Mouse (Mus musculus): Measurements from ENCODE around the gene Gm12569. TPM values are rescaled to one million over a fixed set of nuclear protein-coding genes. Genes with fewer than 3 reads are reported as not detected.
A peak's percentile ranks its signal among the peaks of the same experiment; 100 is the strongest.

Gm12569 gene
- polyA plus RNA-seq, 1 experiment from 2014 or later: not detected

DNA sequence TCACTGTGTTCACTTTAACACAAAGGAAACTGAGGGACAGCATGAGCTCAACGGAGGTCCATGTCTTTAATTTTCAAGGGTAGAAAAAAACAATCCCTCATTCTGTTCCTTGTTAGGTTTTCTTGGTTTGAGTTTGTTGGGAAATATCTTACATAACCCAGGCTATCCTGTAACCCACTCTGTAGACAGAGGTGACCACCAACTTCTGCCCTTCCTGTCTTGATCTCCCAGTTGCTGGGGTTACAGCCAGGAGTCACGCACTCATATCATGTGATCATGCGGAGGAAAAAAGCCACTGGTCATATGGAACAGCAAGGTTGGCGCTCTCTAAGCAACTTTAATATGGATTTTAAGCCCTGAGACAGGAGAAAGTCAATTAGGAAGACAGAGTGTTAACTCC is 36.7 kb downstream of the Gm12569 start:
- Histone ChIP-seq H3K27ac (ENCODE audit: low read length) (no peak overlapping the region), H3K9me3 (replicated peaks; ENCODE audit: control insufficient read depth, low read length) (no peaks in the 10 kb centered on the region), H3K36me3 (ENCODE audit: control insufficient read depth, insufficient read depth) (no peaks in the 10 kb centered on the region), H3K4me3 (ENCODE audit: low read depth, low read length) (no peak overlapping the region), H3K27me3 (ENCODE audit: control insufficient read depth, insufficient read depth, low read depth, low read length) (no peaks in the 10 kb centered on the region), H3K4me2 (ENCODE audit: low read depth, low read length) (no peak overlapping the region), H3K9ac (ENCODE audit: low read depth, low read length) (no peak overlapping the region), H3K4me1 (ENCODE audit: control insufficient read depth, low read depth, low read length) (peaks cover 2% of the 10 kb centered on the region)
- WGBS (ENCODE audit: insufficient replicate concordance): 70% methylated on average over 4 of the region's 4 CpGs
- ATAC-seq (ENCODE audit: low read depth): no peak

- peak within 1 kb of the TSS; percentile 76 for H3K4me3 ChIP-seq (ENCODE audit: low read depth, low read length)
- no peaks in the 10 kb centered on the region for H3K9me3 ChIP-seq (replicated peaks; ENCODE audit: control insufficient read depth, low read length)
- peaks cover 25% of the 10 kb centered on the region for H3K4me1 ChIP-seq (ENCODE audit: control insufficient read depth, low read depth, low read length)
- H3K27ac ChIP-seq (ENCODE audit: low read length): peak within 1 kb of the TSS; percentile 98
- peaks cover 2% of the 10 kb centered on the region for H3K36me3 ChIP-seq (ENCODE audit: control insufficient read depth, insufficient read depth)
- no peaks in the 10 kb centered on the region for H3K27me3 ChIP-seq (ENCODE audit: control insufficient read depth, insufficient read depth, low read depth, low read length)
- 59% methylated on average over 3 of the region's 3 CpGs for WGBS (ENCODE audit: insufficient replicate concordance)
- peak within 1 kb of the TSS; percentile 98 for H3K4me2 ChIP-seq (ENCODE audit: low read depth, low read length)
- ATAC-seq (ENCODE audit: low read depth): no peak
- peak within 1 kb of the TSS; percentile 99 for H3K9ac ChIP-seq (ENCODE audit: low read depth, low read length)
These were observed 41.5 kb downstream of the Gm12569 start, which contains the start of gene Clk4 for GRCm38 (mm10) chr11:51261680-51262219. Clk4 (plus strand) TSS chr11:51261730.

GRCm38 (mm10) chr11:51262342-51263285 is 42.3 kb downstream of the Gm12569 start, which contains the start of gene BC049762:
BC049762 (minus strand) TSS chr11:51263046.
- Histone ChIP-seq H3K9me3 (replicated peaks; ENCODE audit: control insufficient read depth, low read length) (no peaks in the 10 kb centered on the region), H3K27me3 (ENCODE audit: control insufficient read depth, insufficient read depth, low read depth, low read length) (no peaks in the 10 kb centered on the region), H3K4me2 (ENCODE audit: low read depth, low read length) (peak within 1 kb of the TSS; percentile 98), H3K4me3 (ENCODE audit: low read depth, low read length) (peak within 1 kb of the TSS; percentile 76), H3K27ac (ENCODE audit: low read length) (peak within 1 kb of the TSS; percentile 98), H3K36me3 (ENCODE audit: control insufficient read depth, insufficient read depth) (peaks cover 8% of the 10 kb centered on the region), H3K9ac (ENCODE audit: low read depth, low read length) (peak within 1 kb of the TSS; percentile 99), H3K4me1 (ENCODE audit: control insufficient read depth, low read depth, low read length) (peaks cover 25% of the 10 kb centered on the region)
- peak; percentile 96 for ATAC-seq (ENCODE audit: low read depth)
- 4% methylated on average over 57 of the region's 57 CpGs for WGBS (ENCODE audit: insufficient replicate concordance)

DNA sequence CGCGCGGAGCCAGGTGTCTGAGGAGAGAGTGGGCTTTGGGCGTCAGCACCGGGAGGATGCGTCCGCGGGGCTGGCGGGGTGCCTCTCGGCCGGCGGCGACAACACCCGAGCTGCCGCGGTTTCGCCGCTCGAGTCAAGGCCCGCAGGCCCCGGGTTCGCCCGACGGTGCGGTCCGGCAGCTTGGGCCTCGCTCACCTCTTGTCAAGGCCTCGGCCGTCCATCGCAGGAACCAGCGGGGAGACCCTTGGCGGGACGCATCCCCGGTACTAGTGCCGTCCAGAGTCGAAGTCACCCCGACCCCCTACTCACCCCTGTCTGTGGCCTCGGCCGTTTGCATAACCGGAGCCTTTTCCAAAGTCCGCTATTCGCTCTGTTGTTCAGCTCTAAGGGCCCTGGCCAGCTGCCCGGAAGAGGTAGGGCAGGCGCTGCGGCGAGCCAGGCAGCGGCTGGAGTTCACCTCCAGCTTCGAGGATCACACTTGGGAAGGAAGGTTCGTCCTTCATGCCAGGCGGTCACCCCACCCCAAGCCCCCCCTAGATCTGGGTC is 43.1 kb downstream of the Gm12569 start:
- Histone ChIP-seq H3K9ac (ENCODE audit: low read depth, low read length) (peak overlapping the region; percentile 99), H3K36me3 (ENCODE audit: control insufficient read depth, insufficient read depth) (peaks cover 8% of the 10 kb centered on the region), H3K4me1 (ENCODE audit: control insufficient read depth, low read depth, low read length) (peaks cover 25% of the 10 kb centered on the region), H3K4me2 (ENCODE audit: low read depth, low read length) (peak overlapping the region; percentile 93), H3K4me3 (ENCODE audit: low read depth, low read length) (peak overlapping the region; percentile 76), H3K27me3 (ENCODE audit: control insufficient read depth, insufficient read depth, low read depth, low read length) (no peaks in the 10 kb centered on the region), H3K27ac (ENCODE audit: low read length) (peak overlapping the region; percentile 98), H3K9me3 (replicated peaks; ENCODE audit: control insufficient read depth, low read length) (no peaks in the 10 kb centered on the region)
- ATAC-seq (ENCODE audit: low read depth): peak; percentile 37
- WGBS (ENCODE audit: insufficient replicate concordance): 0% methylated on average over 49 of the region's 50 CpGs

DNA sequence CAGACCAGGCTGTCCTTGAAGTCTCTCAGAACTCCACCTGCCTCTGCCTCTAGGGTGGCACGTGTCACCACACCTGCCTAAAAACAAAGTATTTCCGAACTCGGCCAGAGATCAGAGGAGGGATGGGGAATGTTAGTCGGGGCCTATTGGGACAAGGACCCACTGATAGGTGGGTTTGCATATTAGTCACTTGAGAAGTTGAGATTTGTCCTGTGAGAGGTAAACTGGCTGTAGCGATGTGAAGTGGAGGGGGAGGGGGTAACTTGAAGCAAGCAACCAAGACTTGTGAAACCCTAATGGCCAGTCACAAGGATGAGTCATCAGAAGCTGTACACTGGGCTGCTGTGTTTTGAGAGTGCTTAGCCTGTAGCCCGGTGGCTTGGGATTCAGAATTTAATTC is 44.1 kb downstream of the Gm12569 start:
- ATAC-seq (ENCODE audit: low read depth): 0 out of 2 replicates have a peak, but pooled peaks have one; percentile 13
- Histone ChIP-seq H3K27ac (ENCODE audit: low read length) (peak overlapping the region; percentile 69), H3K4me2 (ENCODE audit: low read depth, low read length) (peak overlapping the region; percentile 93), H3K27me3 (ENCODE audit: control insufficient read depth, insufficient read depth, low read depth, low read length) (no peaks in the 10 kb centered on the region), H3K36me3 (ENCODE audit: control insufficient read depth, insufficient read depth) (peaks cover 12% of the 10 kb centered on the region), H3K9ac (ENCODE audit: low read depth, low read length) (peak overlapping the region; percentile 99), H3K4me3 (ENCODE audit: low read depth, low read length) (peak overlapping the region; percentile 76), H3K9me3 (replicated peaks; ENCODE audit: control insufficient read depth, low read length) (no peaks in the 10 kb centered on the region), H3K4me1 (ENCODE audit: control insufficient read depth, low read depth, low read length) (peaks cover 25% of the 10 kb centered on the region)
- 3% methylated on average over 6 of the region's 6 CpGs for WGBS (ENCODE audit: insufficient replicate concordance)

DNA sequence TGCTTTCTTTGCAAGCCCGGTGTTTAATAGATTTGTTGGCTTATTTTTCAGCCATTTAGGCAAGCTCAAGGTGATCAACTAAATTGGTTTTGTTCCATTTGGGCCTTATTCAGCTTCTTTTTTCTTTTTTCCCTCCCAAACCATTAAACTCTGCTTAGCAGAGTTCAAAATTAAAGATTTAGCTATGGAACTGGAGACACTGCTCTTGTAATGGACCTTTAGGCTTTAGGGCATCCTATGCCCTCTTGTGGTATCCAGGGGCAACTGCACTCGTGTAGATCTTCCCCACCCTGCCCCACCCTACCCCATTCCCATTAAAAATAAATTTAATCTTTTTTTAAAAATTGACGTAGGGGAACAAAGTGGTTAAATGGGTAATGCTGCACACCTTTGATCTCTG is 45.1 kb downstream of the Gm12569 start:
- Histone ChIP-seq H3K36me3 (ENCODE audit: control insufficient read depth, insufficient read depth) (peaks cover 18% of the 10 kb centered on the region), H3K4me1 (ENCODE audit: control insufficient read depth, low read depth, low read length) (peaks cover 25% of the 10 kb centered on the region), H3K9me3 (replicated peaks; ENCODE audit: control insufficient read depth, low read length) (no peaks in the 10 kb centered on the region), H3K27ac (ENCODE audit: low read length) (peak overlapping the region; percentile 1; the same call in 1 of the 2 replicates), H3K4me2 (ENCODE audit: low read depth, low read length) (peak overlapping the region; percentile 93), H3K9ac (ENCODE audit: low read depth, low read length) (peak overlapping the region; percentile 99; the same call in 1 of the 2 replicates), H3K4me3 (ENCODE audit: low read depth, low read length) (peak overlapping the region; percentile 76), H3K27me3 (ENCODE audit: control insufficient read depth, insufficient read depth, low read depth, low read length) (no peaks in the 10 kb centered on the region)
- 45% methylated on average over 3 of the region's 3 CpGs for WGBS (ENCODE audit: insufficient replicate concordance)
- no peak for ATAC-seq (ENCODE audit: low read depth)

GRCm38 (mm10) chr11:51274418-51274817 is 54.1 kb downstream of the Gm12569 start:
- 66% methylated on average over 1 of the region's 1 CpGs for WGBS (ENCODE audit: insufficient replicate concordance)
- Histone ChIP-seq H3K9ac (ENCODE audit: low read depth, low read length) (no peak overlapping the region), H3K36me3 (ENCODE audit: control insufficient read depth, insufficient read depth) (peaks cover 69% of the 10 kb centered on the region)

More at GRCm38 (mm10) chr11:51274418-51274817, 54.1 kb downstream of the Gm12569 start:
- no peak for ATAC-seq (ENCODE audit: low read depth)
- Histone ChIP-seq H3K4me1 (ENCODE audit: control insufficient read depth, low read depth, low read length) (no peaks in the 10 kb centered on the region), H3K4me3 (ENCODE audit: low read depth, low read length) (no peak overlapping the region), H3K27me3 (ENCODE audit: control insufficient read depth, insufficient read depth, low read depth, low read length) (no peaks in the 10 kb centered on the region), H3K9me3 (replicated peaks; ENCODE audit: control insufficient read depth, low read length) (no peaks in the 10 kb centered on the region), H3K27ac (ENCODE audit: low read length) (no peak overlapping the region), H3K4me2 (ENCODE audit: low read depth, low read length) (no peak overlapping the region)
